Mouse (Mus musculus) embryonic facial prominence, embryonic 15.5 days (tissue): ENCODE measurements at regions not wholly inside any gene's neighbourhood (a gene's known extent, or its start where the extent isn't known, plus 50 kb on each side); places are given as distances from the start of the nearest gene placed in this dataset.

ENCODE experiments used
- ATAC-seq: fragments of 200-750 bp; cut with Nextera tagmentation; 2 replicates; pipeline ENCODE4 v1.8.0; 2017; ENCODE audit warnings: low read depth, moderate TSS enrichment; ENCODE audit not compliant: insufficient number of reproducible peaks, low FRiP score, low TSS enrichment
- H3K27ac ChIP-seq: fragments of 300-500 bp; sonication (generic); replicated peaks from 2 replicates; pipeline ENCODE4 v1.5.1; 2015; ENCODE audit warnings: mild to moderate bottlenecking, inconsistent platforms
- H3K27me3 ChIP-seq: fragments of 300-500 bp; sonication (generic); 2 replicates; pipeline ENCODE4 v1.6.1; 2015; ENCODE audit warnings: inconsistent platforms
- H3K36me3 ChIP-seq: fragments of 300-500 bp; sonication (generic); 2 replicates; pipeline ENCODE4 v1.6.1; 2015; ENCODE audit warnings: mild to moderate bottlenecking, inconsistent platforms
- H3K4me1 ChIP-seq: fragments of 300-500 bp; sonication (generic); 2 replicates; pipeline ENCODE4 v1.6.1; 2015; ENCODE audit warnings: inconsistent platforms
- H3K4me2 ChIP-seq: fragments of 300-500 bp; sonication (generic); replicated peaks from 2 replicates; pipeline ENCODE4 v1.6.1; 2015; ENCODE audit warnings: mild to moderate bottlenecking, inconsistent platforms
- H3K4me3 ChIP-seq: fragments of 300-500 bp; sonication (generic); replicated peaks from 2 replicates; pipeline ENCODE4 v1.5.1; 2015; ENCODE audit warnings: mild to moderate bottlenecking, inconsistent platforms
- H3K9ac ChIP-seq: fragments of 300-500 bp; sonication (generic); 2 replicates; pipeline ENCODE4 v1.6.1; 2015; ENCODE audit warnings: inconsistent platforms
- H3K9me3 ChIP-seq: fragments of 300-500 bp; sonication (generic); replicated peaks from 2 replicates; pipeline ENCODE4 v1.6.1; 2016; ENCODE audit warnings: inconsistent platforms
- WGBS: fragments of 180-500 bp; shearing (Covaris S2); methylation state at CpG from one replicate; pipeline ENCODE4 v1.1.7; 2015; 5-methylcytosine and 5-hydroxymethylcytosine counted together

DNA sequence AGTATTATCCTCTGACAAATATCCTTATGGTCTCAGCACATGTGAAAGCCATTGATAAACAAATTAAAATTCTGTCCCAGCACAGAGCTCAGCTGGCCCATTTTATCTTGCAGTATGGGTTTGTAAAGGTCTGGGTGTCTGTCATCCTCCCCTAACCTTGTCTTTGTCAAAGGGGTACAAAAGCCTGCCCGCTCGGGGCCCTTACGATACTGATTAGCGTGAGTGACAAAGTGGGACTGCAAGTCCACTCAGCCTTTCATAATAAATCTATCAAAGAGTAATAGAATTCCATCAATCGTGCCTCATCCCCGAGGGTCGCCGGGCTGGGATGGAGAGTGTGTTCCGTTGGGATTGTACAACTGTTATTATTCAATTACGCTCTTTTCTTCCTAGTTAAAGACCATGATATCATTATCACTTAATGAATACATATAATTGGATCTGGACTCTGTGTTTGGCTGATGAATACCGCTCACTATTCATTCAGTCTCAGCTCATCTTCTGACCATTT, 82.0 kb upstream of the Foxd3 start:
- ATAC-seq, result no peak
- no peaks in the 10 kb centered on the region for H3K36me3 ChIP-seq
- no peak overlapping the region for H3K4me2 ChIP-seq
- H3K4me3 ChIP-seq, result no peak overlapping the region
- H3K27me3 ChIP-seq, result peaks cover 22% of the 10 kb centered on the region
- peaks cover 8% of the 10 kb centered on the region for H3K4me1 ChIP-seq
- H3K27ac ChIP-seq, result no peak overlapping the region
- no peak overlapping the region for H3K9ac ChIP-seq
- 43% methylated on average over 11 of the region's 11 CpGs for WGBS
- no peaks in the 10 kb centered on the region for H3K9me3 ChIP-seq

DNA sequence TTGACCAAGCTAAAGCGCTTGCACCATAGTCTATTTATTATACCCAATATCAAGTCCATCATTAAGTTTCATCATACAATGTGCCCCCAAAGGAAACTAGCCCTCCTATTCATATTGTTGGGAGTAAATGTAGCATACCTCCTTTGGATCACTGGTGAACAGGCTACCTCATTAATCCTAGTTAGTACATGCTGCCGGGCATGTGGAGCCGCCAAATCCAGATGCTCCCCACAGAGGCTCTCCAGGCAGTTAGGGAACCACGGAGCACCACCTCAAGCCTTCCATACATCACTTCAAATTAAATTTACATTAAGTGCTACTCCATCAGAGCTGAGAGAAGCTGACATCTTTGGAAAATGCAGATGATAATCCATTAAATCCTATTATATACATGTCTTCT, 81.1 kb upstream of the Foxd3 start:
- Histone ChIP-seq H3K4me3 (no peak overlapping the region), H3K27me3 (peaks cover 22% of the 10 kb centered on the region), H3K36me3 (no peaks in the 10 kb centered on the region), H3K4me2 (no peak overlapping the region), H3K9ac (no peak overlapping the region), H3K4me1 (peaks cover 8% of the 10 kb centered on the region), H3K9me3 (no peaks in the 10 kb centered on the region), H3K27ac (no peak overlapping the region)
- no peak for ATAC-seq
- 34% methylated on average over 4 of the region's 4 CpGs for WGBS

DNA sequence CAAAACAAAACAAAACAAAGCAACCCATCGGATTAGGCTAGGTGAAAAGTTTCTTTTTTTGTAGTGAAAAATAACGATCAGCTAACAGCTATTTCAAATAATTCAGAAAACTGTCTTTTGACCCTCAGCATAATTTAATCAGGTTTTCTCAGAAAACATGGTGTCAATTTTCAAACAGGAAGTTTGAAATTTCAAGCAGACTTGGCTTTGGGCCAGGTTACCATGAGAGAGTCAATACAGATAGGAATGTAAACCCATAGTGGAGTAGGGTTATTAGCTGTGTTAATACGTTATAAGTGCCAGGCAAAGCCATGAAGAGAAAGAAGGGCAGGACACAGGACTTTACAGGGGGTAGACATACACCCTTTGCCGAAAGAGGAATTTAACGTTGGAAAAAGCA, 58.3 kb upstream of the Foxd3 start:
- H3K27me3 ChIP-seq, result no peaks in the 10 kb centered on the region
- no peak overlapping the region for H3K4me2 ChIP-seq
- no peaks in the 10 kb centered on the region for H3K9me3 ChIP-seq
- H3K9ac ChIP-seq, result no peak overlapping the region
- no peak overlapping the region for H3K27ac ChIP-seq
- no peak for ATAC-seq
- H3K4me1 ChIP-seq, result no peaks in the 10 kb centered on the region
- WGBS, result 55% methylated on average over 5 of the region's 5 CpGs
- H3K36me3 ChIP-seq, result no peaks in the 10 kb centered on the region
- no peak overlapping the region for H3K4me3 ChIP-seq

DNA sequence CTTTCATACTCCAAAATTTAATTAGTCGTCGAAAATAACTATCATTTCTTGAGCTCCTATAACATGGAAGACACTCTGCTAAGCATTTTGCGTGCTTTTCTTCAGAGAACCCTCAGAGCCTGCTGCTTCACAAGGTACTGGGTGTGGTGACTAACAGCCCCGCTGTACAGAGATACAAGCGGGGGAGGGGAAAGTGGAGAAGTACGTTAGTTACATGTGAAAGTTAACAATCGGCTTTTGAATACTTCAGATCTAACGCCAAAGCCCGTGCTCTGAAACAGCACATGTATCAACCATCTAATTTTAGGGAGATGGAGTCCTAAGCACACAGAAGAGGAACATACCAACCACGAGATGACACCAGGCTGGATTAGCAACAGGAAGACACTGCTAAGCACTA, 55.4 kb upstream of the Foxd3 start:
- H3K27ac ChIP-seq, result no peak overlapping the region
- WGBS, result 36% methylated on average over 10 of the region's 10 CpGs
- no peaks in the 10 kb centered on the region for H3K36me3 ChIP-seq
- peak overlapping the region; percentile 26; the same call in 1 of the 2 replicates for H3K4me2 ChIP-seq
- no peaks in the 10 kb centered on the region for H3K4me1 ChIP-seq
- ATAC-seq, result no peak
- no peak overlapping the region for H3K9ac ChIP-seq
- H3K9me3 ChIP-seq, result no peaks in the 10 kb centered on the region
- H3K27me3 ChIP-seq, result no peaks in the 10 kb centered on the region
- peak overlapping the region; percentile 18 for H3K4me3 ChIP-seq

DNA sequence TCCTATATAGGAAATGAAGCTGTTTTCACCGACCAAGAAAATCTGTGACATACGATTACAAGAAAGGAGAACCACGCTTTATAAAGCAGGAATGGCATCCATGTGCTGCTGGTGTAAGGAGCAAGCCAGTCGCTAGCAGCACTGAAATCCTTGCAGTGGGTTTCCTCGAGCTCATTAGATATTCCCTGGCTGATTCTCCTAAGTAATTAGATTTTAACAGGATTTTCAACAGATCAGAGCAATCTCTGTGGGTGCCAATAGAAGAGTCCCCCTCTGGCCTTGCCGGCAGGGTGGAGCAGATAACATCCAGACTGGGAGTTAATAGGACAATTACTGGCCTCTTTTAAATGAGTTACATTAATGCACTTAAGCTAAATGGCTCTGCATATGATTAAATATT, 54.6 kb upstream of the Foxd3 start:
- H3K27ac ChIP-seq, result no peak overlapping the region
- no peaks in the 10 kb centered on the region for H3K4me1 ChIP-seq
- WGBS, result 21% methylated on average over 6 of the region's 6 CpGs
- no peaks in the 10 kb centered on the region for H3K27me3 ChIP-seq
- H3K4me2 ChIP-seq, result 0 out of 2 replicates have a peak overlapping the region, but pooled peaks have one; percentile 26
- H3K9me3 ChIP-seq, result no peaks in the 10 kb centered on the region
- no peak for ATAC-seq
- no peak overlapping the region for H3K9ac ChIP-seq
- H3K36me3 ChIP-seq, result no peaks in the 10 kb centered on the region
- H3K4me3 ChIP-seq, result no peak overlapping the region
